Mouse (Mus musculus) cerebellum, postnatal 4 days (tissue): Measurements from ENCODE around the gene Rgs6.

Experiments
- DNase-seq, 2 experiments: peaks; one replicate each; pipeline ENCODE4 v3.0.0; 2022; ENCODE audit warnings: low spot score in 2 of 2, mixed read lengths in 1 of 2

Rgs6 gene

GRCm38 (mm10) chr12:83087010-83087409 is 498.9 kb downstream of the Rgs6 start:
- no peak for DNase-seq

- no peak for DNase-seq
These were observed 499.5 kb downstream of the Rgs6 start for GRCm38 (mm10) chr12:83087555-83087954.

GRCm38 (mm10) chr12:83092001-83092400 is 503.9 kb downstream of the Rgs6 start:
- DNase-seq: no peak

GRCm38 (mm10) chr12:83097787-83098186 is 509.7 kb downstream of the Rgs6 start:
- no peak for DNase-seq

- no peak for DNase-seq
These were observed 510.7 kb downstream of the Rgs6 start for GRCm38 (mm10) chr12:83098646-83099371.

GRCm38 (mm10) chr12:83099920-83100319 is 511.8 kb downstream of the Rgs6 start:
- DNase-seq: no peak

GRCm38 (mm10) chr12:83100413-83100812 is 512.3 kb downstream of the Rgs6 start:
- no peak for DNase-seq

- DNase-seq: no peak
These were observed 512.8 kb downstream of the Rgs6 start for GRCm38 (mm10) chr12:83100848-83101247.

- DNase-seq: no peak
These were observed 517.5 kb downstream of the Rgs6 start for GRCm38 (mm10) chr12:83105514-83106119.

- no peak for DNase-seq
These were observed 518.0 kb downstream of the Rgs6 start for GRCm38 (mm10) chr12:83106120-83106517.

GRCm38 (mm10) chr12:83109486-83109885 is 521.4 kb downstream of the Rgs6 start:
- DNase-seq: no peak

- no peak for DNase-seq
These were observed 522.0 kb downstream of the Rgs6 start for GRCm38 (mm10) chr12:83109891-83110630.

GRCm38 (mm10) chr12:83110711-83111110 is 522.6 kb downstream of the Rgs6 start:
- no peak for DNase-seq

- peak in 1 of 2 experiments; percentile 35 for DNase-seq
These were observed 524.2 kb downstream of the Rgs6 start for GRCm38 (mm10) chr12:83112283-83112682.

GRCm38 (mm10) chr12:83112901-83113628 is 525.0 kb downstream of the Rgs6 start:
- no peak for DNase-seq

GRCm38 (mm10) chr12:83113971-83114370 is 525.9 kb downstream of the Rgs6 start:
- DNase-seq: no peak

GRCm38 (mm10) chr12:83114396-83115053 is 526.4 kb downstream of the Rgs6 start:
- DNase-seq: peak; percentile 50 to 80

GRCm38 (mm10) chr12:83124111-83124510 is 536.0 kb downstream of the Rgs6 start:
- no peak for DNase-seq

- DNase-seq: no peak
These were observed 537.2 kb downstream of the Rgs6 start for GRCm38 (mm10) chr12:83125284-83125683.

- no peak for DNase-seq
These were observed 538.8 kb downstream of the Rgs6 start for GRCm38 (mm10) chr12:83126923-83127322.

- DNase-seq: no peak
These were observed 539.9 kb downstream of the Rgs6 start for GRCm38 (mm10) chr12:83127955-83128354.
